Mouse (Mus musculus): ENCODE data around the gene H2afy. TPM values are rescaled to one million over a fixed set of nuclear protein-coding genes. Genes with fewer than 3 reads are reported as not detected.
"Not testable (repeated sequence)": the region's sequence is repeated elsewhere in the genome, so short reads cannot be mapped to it uniquely, and the experiment has no call there.

H2afy gene
- polyA plus RNA-seq, 1 experiment, result 77.4 TPM

GRCm38 (mm10) chr13:56071586-56072267, 64.4 kb downstream of the H2afy start:
- DNase-seq (ENCODE audit: low read depth), result no peak

GRCm38 (mm10) chr13:56069643-56070042, 66.5 kb downstream of the H2afy start:
- DNase-seq (ENCODE audit: low read depth), result no peak

- DNase-seq (ENCODE audit: low read depth), result no peak
Observed at GRCm38 (mm10) chr13:56068517-56068916, 67.6 kb downstream of the H2afy start.

GRCm38 (mm10) chr13:56066904-56067303, 69.3 kb downstream of the H2afy start:
- DNase-seq (ENCODE audit: low read depth), result no peak

GRCm38 (mm10) chr13:56066152-56066551, 70.0 kb downstream of the H2afy start:
- no peak for DNase-seq (ENCODE audit: low read depth)

- DNase-seq (ENCODE audit: low read depth), result no peak
Observed at GRCm38 (mm10) chr13:56057761-56058160, 78.4 kb downstream of the H2afy start.

- no peak for DNase-seq (ENCODE audit: low read depth)
Observed at GRCm38 (mm10) chr13:56055720-56056119, 80.4 kb downstream of the H2afy start.

GRCm38 (mm10) chr13:56054089-56054488, 82.1 kb downstream of the H2afy start:
- no peak for DNase-seq (ENCODE audit: low read depth)

- no peak for DNase-seq (ENCODE audit: low read depth)
Observed at GRCm38 (mm10) chr13:56052781-56053180, 83.4 kb downstream of the H2afy start.

GRCm38 (mm10) chr13:56050246-56050645, 85.9 kb downstream of the H2afy start:
- no peak for DNase-seq (ENCODE audit: low read depth)

GRCm38 (mm10) chr13:56042221-56042620, 93.9 kb downstream of the H2afy start:
- no peak for DNase-seq (ENCODE audit: low read depth)

GRCm38 (mm10) chr13:56040621-56041020, 95.5 kb downstream of the H2afy start:
- no peak for DNase-seq (ENCODE audit: low read depth)

GRCm38 (mm10) chr13:56039610-56040371, 96.4 kb downstream of the H2afy start:
- no peak for DNase-seq (ENCODE audit: low read depth)

- no peak for DNase-seq (ENCODE audit: low read depth)
Observed at GRCm38 (mm10) chr13:56029006-56029405, 107.2 kb downstream of the H2afy start.

GRCm38 (mm10) chr13:56027996-56028395, 108.2 kb downstream of the H2afy start:
- not testable (repeated sequence) for DNase-seq (ENCODE audit: low read depth)

- no peak for DNase-seq (ENCODE audit: low read depth)
Observed at GRCm38 (mm10) chr13:56026623-56027022, 109.5 kb downstream of the H2afy start.

- DNase-seq (ENCODE audit: low read depth), result no peak
Observed at GRCm38 (mm10) chr13:56026026-56026425, 110.1 kb downstream of the H2afy start.

GRCm38 (mm10) chr13:56025027-56025410, 111.1 kb downstream of the H2afy start:
- no peak for DNase-seq (ENCODE audit: low read depth)

- no peak for DNase-seq (ENCODE audit: low read depth)
Observed at GRCm38 (mm10) chr13:56024410-56025026, 111.6 kb downstream of the H2afy start.
